Comparison of ENCODE assay signal across 10 mouse cellular contexts in genomic region chr7:99167939-99168338, GRCm38 (mm10). TPM values are rescaled to one million over a fixed set of nuclear protein-coding genes. Genes with fewer than 3 reads are reported as not detected.
DNase-seq lines count a peak whose midpoint lies in the region; ATAC-seq and TF ChIP-seq lines count a peak whose summit lies in the region.
"Had no signal": no experiment of that assay in that cellular context is flagged by ENCODE, and none has a peak within 500 bp of the region (broad histone marks: within the 10 kb centered on the region; RNA-seq: fewer than 3 reads in every experiment).

No protein-coding gene starts in this region.

- no peak for TF ChIP-seq CTCF in Patski (IDR thresholded peaks at IDR 0.05)

- DNase-seq in adrenal gland, adult 2 months: peak; percentile 39
- no peak for DNase-seq in adrenal gland, adult 8-10 months
- DNase-seq in Patski (ENCODE audit: low read depth, low spot score): peak; percentile 54
- DNase-seq in kidney, adult 8-10 months: peak; percentile 91 to 96
- DNase-seq in cerebellum, adult 11-12 months: no peak
- DNase-seq in adrenal gland, postnatal 4 days (ENCODE audit: low spot score in 2 of 2): no peak
- no peak for DNase-seq in c-Kit-positive CD71-positive TER-119-positive erythroid progenitor cells, embryonic 14.5 days (ENCODE audit: low spot score)
- DNase-seq: thymus, postnatal 36 days had no signal

- no peaks in the 10 kb centered on the region for H3K9me3 ChIP-seq in liver, embryonic 16.5 days (replicated peaks; ENCODE audit: control insufficient read depth, low read length)
- H3K9me3 ChIP-seq: midbrain, embryonic 12.5 days had no signal

- H3K36me3 ChIP-seq in liver, embryonic 16.5 days (ENCODE audit: control insufficient read depth, insufficient read depth): no peaks in the 10 kb centered on the region; the same call in 1 of the 2 replicates
- H3K36me3 ChIP-seq: midbrain, embryonic 12.5 days had no signal

- CTCF ChIA-PET in Patski (lab: Charles Lee): interaction anchor here (1.0 to 3.1 kb wide), 3 partner anchors 10 to 62 kb away, joined by 3 to 24 read pairs (median 3); no protein-coding TSS in a partner anchor

- peaks cover 35% of the 10 kb centered on the region for H3K4me1 ChIP-seq in liver, embryonic 16.5 days (ENCODE audit: control insufficient read depth, low read depth, low read length)

- H3K4me2 ChIP-seq in liver, embryonic 16.5 days (ENCODE audit: low read depth, low read length): no peak overlapping the region
- H3K4me2 ChIP-seq: midbrain, embryonic 12.5 days had no signal

- 37% methylated on average over 5 of the region's 5 CpGs for WGBS in liver, embryonic 16.5 days (ENCODE audit: insufficient replicate concordance)

- POLR2A ChIA-PET in Patski (lab: Charles Lee): no interaction called here

- H3K27me3 ChIP-seq in Patski: no peaks in the 10 kb centered on the region
- no peaks in the 10 kb centered on the region for H3K27me3 ChIP-seq in liver, embryonic 16.5 days (ENCODE audit: control insufficient read depth, insufficient read depth, low read depth, low read length)
- H3K27me3 ChIP-seq: midbrain, embryonic 12.5 days had no signal

- peak overlapping the region; percentile 73 for H3K27ac ChIP-seq in liver, embryonic 16.5 days (ENCODE audit: low read length)
- H3K27ac ChIP-seq: midbrain, embryonic 12.5 days had no signal

- in situ Hi-C loops in Patski (cut with MboI; ENCODE audit: low pct_unique_long_range_greater_than_20kb): no loop called here

- no peak overlapping the region for H3K9ac ChIP-seq in liver, embryonic 16.5 days (ENCODE audit: low read depth, low read length)
- H3K9ac ChIP-seq: midbrain, embryonic 12.5 days had no signal

- no peak overlapping the region for H3K4me3 ChIP-seq in liver, embryonic 16.5 days (ENCODE audit: low read depth, low read length)
- H3K4me3 ChIP-seq: midbrain, embryonic 12.5 days had no signal

- ATAC-seq in Patski: peak; percentile 67
- peak; percentile 88 for ATAC-seq in liver, embryonic 16.5 days (ENCODE audit: low read depth)

RNA-seq across cellular contexts. Expression of gene Dgat2, which starts 14.6 kb away (rescaled TPM):
- 100 to 1,000 TPM; 498 to 599 TPM for total RNA-seq in adrenal gland, adult 2 months (2021)
- polyA plus RNA-seq in adrenal gland, adult 2 months (2012; rRNA removed): 613 and 819 TPM in 2 replicates
- total RNA-seq in adrenal gland, adult 8-10 months (2022): 100 to 1,000 TPM; 138 to 436 (median 316) TPM
- 3.7 TPM for polyA plus RNA-seq in Patski (2021)
- 168 and 194 TPM in 2 replicates for polyA plus RNA-seq in liver, embryonic 16.5 days (2015; fragmentation: Nextera tagmentation; extraction: Ambion mirVana)
- total RNA-seq in adrenal gland, postnatal 4 days (2021): 10 to 100 TPM; 34.5 to 55.3 TPM

RNA-seq across cellular contexts. Expression of gene Uvrag, which starts 27.0 kb away (rescaled TPM):
- 10 to 100 TPM; 18.5 to 30.0 TPM for total RNA-seq in adrenal gland, adult 2 months (2021)
- polyA plus RNA-seq in adrenal gland, adult 2 months (2012; rRNA removed): 50.4 and 60.6 TPM in 2 replicates
- 10 to 100 TPM; 32.5 to 46.9 (median 40.3) TPM for total RNA-seq in adrenal gland, adult 8-10 months (2022)
- 29.6 TPM for polyA plus RNA-seq in Patski (2021)
- 7.6 and 8.2 TPM in 2 replicates for polyA plus RNA-seq in liver, embryonic 16.5 days (2015; fragmentation: Nextera tagmentation; extraction: Ambion mirVana)
- total RNA-seq in adrenal gland, postnatal 4 days (2021): 10 to 100 TPM; 32.5 to 43.8 TPM

Comparison
In these comparisons a context has a peak if more than half of its experiments do, and no peak if none do; other contexts are left out.
1. DNase-seq: peak in adrenal gland, adult 2 months (single experiment), Patski (single experiment) and kidney, adult 8-10 months (2 of 2); none in adrenal gland, adult 8-10 months (single experiment), cerebellum, adult 11-12 months (single experiment), adrenal gland, postnatal 4 days (0 of 2) and c-Kit-positive CD71-positive TER-119-positive erythroid progenitor cells, embryonic 14.5 days (single experiment).